Mouse (Mus musculus): Measurements from ENCODE around the gene Lmntd2.
A peak's percentile ranks its signal among the peaks of the same experiment; 100 is the strongest.
"Not testable (repeated sequence)": the region's sequence is repeated elsewhere in the genome, so short reads cannot be mapped to it uniquely, and the experiment has no call there.

Lmntd2 gene

DNA sequence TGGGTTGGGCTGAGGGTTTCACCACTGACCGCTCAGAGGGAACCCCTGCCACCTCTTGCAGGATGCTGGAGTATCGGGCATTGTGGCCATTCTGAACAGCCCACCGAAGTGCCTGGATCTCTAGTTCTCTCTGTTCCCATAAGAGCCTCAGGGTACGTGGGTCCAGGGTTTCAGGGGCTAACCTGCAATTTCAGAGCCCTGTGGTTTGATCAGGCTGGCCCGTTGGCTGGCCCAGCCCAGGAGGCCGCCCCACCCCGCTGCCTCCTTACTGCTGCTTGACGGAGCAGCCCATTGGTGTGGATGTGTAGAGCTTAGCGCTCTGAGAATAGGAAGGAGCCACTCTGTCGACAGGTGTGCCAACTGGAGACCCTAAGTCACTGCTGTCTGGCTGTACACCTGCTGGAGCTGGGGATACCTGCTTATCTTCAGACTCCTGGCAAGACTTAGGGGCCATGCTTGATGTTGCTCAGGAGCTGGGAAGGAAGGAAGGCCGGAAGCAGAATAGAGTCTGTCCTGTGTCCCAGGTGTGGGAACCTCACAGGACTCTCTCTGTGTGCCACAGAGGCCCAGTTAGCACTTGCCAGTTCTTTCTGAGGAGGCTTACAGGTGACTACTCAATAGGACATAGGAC, at the start of gene Lmntd2:
Gene Lmntd2 (minus strand): TSS at position 476 of the 631 bp plus-strand sequence.
- no peak for DNase-seq

DNA sequence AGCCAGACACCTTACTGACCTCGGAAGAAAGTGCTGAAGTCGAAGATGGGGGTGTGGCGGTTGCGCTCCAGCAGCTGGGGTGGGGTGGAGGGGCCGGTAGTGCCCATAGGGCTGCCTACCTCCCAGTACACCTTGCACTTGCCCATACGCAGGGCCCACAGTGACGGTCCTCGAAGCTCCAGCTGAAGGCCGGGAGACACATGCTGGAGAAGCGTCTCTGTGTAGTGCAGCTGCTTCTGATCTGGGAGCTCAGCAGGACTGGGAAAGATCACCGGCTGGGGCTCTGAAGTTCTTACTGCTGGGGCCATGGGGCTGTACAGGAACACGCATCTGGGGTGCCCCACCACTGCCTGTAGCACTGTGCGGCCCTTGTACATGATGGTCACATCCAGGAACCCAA, 49.8 kb upstream of the Lmntd2 start:
- DNase-seq = no peak

DNA sequence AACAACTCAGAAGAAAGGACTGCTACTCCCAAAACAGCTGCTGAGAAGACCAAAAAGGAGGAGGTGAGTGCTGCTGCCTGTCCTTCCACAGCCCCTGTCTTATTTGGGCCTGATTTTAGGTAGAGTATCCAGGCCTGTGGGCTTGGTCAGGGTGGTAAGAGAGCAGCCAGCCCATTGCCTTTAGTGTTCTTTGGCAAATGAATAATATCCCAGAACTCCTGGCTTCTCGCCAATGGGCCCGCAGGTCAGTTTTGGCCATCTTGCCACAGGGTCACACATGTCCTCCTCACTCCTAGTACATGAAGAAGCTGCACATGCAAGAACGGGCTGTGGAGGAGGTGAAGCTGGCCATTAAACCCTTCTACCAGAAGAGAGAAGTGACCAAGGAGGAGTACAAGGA, 47.6 kb upstream of the Lmntd2 start:
- no peak for DNase-seq

DNA sequence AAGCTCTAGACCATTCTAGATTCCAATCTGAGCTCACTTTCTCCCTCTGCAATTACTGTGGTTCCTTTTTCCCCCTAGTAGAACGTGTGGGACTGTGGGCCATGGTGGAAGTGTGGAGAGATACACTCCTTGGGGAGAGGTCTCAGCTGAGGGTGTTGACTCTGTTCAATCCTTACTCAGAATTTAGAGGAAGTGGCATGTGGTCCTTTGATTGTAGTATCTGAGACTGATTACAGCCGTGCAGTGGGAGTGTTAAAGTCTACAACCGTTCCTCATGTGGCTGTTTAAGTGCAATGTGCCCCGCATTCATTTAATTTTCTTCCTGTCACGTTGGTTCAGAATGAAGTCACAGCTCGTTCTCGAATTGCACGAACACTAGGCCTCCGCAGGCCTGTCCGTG, 42.3 kb upstream of the Lmntd2 start:
- no peak for DNase-seq

DNA sequence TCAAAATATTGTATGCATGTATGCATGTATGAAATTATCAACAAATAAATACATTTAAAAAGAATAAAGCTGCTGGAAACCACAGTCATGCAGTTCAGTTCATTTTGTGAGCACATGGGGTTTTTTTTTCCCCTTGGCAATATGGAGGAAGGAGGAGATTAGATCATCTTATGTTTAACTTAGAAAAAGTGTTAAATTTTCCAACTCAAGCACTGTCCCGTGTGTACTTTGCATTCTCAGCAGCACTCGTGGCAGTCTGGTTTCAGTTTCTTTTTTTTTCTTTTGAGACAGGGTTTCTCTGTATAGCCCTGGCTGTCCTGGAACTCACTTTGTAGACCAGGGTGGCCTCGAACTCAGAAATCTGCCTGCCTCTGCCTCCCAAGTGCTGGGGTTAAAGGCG, 36.6 kb upstream of the Lmntd2 start:
- DNase-seq = not testable (repeated sequence)

DNA sequence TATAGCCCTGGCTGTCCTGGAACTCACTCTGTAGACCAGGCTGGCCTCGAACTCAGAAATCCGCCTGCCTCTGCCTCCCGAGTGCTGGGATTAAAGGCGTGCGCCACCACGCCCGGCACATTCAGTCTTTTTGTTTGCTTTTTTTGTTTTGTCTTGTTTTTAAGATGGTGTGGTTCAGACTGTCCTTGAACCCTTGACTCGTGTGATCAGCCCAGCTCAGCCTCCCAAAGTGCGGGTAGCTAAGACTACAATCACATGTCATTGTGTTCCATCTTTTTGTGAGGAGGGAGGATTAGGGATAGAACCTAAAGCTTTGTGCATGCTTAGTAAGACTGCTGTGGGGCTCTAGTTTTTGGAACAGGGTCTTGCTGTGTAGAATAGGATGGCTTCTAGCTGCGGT, 17.7 kb upstream of the Lmntd2 start:
- DNase-seq = no peak

DNA sequence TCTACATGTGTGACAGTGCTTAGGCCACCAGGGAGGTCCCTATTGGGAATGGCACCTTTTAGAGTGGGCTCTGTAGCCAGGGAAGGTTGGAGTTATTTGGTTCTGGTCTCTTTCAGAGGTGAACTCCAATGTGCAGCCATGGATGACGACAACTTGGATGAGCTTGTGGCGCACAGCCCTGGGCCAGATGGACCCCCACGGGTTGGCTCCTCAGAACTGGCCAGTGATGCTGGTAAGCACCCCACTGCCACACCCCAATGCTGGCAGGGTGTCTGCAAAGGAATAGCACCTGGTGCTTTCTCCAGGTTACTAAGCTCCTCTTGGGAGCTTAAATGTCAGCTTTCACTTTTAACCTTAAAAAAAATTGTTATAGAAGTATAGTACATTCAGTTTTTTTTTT, 17.2 kb upstream of the Lmntd2 start:
- DNase-seq = no peak

DNA sequence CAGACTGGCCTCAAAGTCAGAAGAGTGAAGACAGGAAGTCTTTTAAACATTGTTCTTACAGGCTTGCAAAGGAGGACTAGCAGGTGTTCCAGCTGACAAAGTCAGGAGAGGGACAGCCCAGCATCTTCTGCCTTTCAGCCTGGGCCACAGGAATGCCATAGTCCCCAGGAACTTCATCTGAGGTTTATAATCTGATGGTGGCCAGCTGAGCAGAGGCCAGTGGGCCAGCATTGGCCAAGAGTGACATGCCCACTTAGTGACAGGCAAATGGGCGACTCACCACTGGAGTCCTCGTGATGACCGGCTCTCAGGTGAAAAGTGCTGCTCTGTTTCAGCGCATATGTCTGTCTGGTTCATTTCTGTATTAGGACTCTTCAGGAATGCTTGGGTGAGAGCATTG, 16.7 kb upstream of the Lmntd2 start:
- no peak for DNase-seq

DNA sequence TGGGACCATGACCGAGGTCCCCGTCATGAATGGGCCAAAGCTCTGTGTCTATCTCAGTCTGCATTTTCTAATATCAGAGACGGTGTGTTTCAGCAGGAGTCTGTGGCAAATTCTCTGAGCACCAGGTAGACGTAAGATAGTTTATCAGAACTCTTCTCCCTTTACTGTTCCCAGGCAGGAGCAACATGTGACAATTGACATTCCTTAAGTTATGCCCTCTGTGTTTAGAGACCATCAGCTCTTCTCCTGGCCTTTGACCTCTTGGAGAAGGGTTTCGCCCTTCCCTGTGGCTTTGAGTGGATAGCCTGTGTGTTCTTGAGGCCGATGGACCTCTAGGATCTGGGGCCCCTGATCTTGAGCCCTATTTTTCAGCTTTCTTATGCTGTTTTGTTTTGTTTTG, 15.8 kb upstream of the Lmntd2 start:
- DNase-seq = no peak

DNA sequence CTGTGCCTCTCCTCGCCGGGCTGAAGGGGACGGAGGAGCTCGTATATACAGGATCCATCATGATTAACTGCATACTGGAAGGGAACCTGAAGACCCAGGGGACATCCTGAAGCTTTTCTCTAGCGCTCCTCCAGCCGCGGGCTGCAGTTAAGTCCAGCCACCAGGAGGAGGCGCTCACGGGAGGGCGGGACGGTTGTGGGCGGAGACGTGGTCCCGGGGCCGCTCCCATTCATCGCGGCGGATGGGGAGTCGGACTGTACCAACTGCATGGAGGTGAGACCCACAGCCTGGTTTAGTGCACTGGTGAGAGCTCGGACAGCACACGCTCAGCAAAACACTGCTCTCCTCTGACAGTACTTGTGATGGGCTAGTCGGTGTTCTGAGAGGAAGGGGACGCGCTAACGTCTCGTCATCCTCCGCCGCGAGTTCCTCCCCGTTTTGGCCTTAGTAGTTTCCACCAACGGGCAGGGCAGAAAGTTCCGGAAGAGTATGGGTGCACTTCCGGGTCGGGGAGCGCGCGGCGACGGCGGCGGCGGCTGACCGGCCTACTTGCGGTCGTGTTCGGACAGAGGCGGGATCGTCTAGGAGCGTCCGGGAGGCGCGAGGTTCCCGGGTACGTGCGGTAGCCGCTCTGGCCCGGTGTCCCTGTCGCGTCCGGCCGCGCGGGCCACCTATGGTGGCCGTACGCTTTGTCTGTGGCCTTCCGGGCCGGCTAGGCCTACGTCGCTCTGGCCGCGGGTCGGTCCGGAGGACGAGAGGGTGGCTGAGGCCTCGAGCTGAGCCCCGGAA, 14.6 kb upstream of the Lmntd2 start, which contains the start of gene Phrf1:
Gene Phrf1 (plus strand): TSS at position 506 of the 789 bp plus-strand sequence.
- DNase-seq = peak; percentile 95

DNA sequence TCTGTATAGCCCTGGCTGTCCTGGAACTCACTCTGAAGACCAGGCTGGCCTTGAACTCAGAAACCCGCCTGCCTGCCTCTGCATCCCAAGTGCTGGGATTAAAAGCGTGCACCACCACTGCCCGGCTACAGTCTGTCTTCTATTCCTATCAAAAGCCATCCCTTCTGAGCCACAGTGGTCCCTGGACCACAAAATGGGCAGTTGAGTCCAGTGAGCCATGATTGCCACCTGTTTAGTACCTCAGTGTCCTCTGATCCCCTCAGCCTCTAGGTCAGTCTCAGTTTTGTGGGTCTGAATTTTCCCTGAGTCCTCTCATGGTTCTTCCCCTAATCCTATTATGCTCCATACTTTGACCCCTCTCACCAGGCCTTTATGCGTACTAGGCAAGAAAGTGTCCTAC, 13.9 kb upstream of the Lmntd2 start:
- no peak for DNase-seq

DNA sequence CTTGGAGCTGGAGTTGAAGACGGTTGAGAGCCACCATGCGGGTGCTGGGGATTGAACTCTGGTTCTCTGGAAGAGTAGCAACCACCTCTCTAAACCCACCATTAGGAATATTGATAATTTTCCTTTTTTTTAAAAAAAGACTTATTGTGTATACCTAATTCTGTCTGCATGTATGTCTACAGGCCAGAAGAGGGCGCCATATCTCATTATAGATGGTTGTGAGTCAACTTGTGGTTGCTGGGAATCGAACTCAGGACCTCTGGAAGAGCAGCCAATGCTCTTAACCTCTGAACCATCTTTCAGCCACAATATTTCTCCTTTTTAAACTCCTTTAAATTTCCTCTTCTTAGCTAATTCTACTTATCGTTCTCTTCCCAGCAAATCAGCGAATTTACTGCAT, 12.7 kb upstream of the Lmntd2 start:
- DNase-seq = peak in 1 of 2 experiments; percentile 21

DNA sequence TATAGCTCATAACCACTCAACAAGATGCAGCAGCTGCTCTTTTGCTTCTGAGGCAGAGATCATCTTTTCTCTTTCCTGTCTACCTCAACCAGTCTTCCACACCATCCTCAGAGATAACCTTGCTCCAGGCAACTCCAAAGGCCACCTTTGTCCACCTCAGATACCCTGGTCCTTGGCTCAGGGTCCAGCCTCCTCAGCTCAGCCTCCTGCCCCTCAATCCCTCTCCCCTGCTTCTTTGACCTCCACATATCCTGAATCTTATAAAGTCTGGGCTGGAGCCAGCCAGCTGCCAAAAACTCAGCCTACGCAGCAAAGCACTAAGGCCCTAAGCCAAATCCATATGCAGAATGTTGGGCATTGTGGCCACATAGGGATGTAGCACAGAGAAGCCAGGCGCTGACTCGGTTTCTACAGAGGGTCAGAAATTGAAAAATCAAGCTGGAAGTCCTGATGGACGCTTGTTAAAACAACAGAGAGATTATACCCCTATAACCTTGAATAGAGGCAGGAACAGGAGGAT, 8.9 kb upstream of the Lmntd2 start:
- DNase-seq = no peak

DNA sequence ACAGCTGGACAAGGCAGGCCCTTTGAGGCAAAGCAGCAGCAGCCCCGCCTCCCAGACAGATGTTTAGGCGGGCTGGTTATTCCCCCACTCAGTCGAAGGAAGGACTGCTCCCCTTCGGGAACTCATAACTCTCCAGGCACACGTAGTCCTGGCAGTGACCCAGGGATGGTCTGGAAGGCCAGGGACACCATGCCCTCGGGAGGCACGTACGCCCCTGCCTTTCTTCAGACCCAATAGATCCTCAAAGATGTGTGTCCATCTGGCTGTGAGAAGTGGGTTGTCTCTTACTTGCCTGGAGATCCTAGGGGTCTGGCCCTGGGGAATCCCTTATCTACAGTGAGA, 8.2 kb upstream of the Lmntd2 start:
- DNase-seq = no peak

DNA sequence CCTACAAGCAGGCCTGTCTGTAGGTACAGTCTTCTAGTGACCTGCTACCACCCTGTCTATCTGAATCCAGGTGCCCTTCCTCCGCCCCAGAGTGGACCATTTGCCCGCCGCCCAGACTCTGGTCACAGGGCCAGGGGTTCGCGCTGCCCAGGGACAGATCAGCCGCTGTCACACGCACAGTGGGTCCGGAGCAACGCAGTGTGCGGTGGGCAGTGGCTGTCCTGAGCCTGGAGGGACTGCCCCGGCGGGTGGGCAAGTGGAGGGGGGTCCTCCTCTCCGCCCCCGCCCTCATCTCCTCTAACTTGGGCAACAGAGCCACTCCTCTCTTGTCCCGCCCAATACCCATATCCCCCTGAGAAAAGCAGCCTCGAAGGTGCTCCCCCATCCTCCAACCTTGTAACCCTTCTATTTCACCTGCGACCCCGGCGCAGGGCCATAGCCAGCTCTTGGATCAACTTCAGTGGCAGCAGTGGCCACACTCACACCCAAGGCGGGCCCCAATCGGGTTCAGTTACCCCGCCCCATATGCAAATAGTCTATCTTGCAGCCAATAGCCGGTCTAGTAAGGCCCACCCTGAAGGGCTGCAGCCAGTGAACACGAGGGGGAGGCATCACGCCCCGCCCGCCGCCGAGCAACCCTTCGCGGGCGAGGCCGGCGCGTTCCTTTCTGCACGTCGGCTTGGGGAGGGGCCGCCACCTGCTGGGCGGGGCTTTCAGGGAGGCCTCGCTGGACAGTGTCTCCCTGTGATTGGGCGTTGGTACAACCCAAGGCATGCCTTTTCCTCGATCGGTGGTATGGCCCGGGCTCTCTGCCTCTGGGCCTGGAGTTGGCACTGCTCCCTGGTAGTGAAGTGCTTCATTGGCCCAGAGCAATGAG, 7.6 kb upstream of the Lmntd2 start:
- peak; percentile 90 to 92 for DNase-seq

DNA sequence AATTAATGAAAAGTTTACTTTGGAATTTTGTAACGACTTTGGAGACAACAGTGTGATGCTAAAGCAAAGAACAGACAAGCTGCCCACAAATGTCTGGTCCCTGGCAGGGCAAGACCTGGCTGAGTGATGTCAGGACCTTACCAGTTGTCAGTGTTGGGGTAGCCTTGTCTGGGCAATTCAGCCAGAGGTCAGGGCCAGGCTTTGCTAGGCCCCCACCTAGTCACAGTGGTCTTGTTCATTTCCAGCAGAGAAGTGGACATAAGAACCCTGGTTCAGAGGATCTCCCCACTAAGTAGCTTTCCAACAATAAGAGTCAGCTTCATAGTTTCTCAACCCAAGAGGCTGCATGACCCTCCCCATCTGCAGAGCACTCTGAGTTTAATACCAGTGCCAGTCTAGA, 6.5 kb upstream of the Lmntd2 start:
- no peak for DNase-seq

DNA sequence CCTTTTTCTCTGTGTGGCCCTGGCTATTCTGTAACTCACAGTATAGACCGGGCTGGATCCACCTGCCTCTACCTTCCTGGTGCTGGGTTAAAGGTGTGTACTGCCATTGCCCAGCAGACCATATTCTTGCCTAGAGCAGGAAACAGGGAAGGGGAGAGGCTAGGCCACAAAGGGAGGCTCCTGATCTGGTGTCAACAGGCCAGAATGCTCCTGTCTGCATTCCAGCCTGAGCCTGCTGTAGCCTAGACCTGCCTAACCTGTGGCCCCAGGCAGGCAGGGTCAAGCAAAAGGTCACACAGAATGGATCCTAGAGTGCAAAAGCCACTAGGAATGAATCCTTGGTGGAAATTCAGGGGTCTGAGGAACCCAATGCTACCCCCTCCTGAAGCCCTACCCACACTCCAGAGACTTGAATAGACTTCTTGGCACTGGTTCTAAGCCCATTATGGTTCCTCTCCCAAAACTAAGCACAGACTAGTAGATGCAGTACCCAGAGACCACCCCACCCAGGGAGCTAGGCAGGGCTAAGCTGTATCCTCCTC, 5.7 kb upstream of the Lmntd2 start:
- DNase-seq = no peak

DNA sequence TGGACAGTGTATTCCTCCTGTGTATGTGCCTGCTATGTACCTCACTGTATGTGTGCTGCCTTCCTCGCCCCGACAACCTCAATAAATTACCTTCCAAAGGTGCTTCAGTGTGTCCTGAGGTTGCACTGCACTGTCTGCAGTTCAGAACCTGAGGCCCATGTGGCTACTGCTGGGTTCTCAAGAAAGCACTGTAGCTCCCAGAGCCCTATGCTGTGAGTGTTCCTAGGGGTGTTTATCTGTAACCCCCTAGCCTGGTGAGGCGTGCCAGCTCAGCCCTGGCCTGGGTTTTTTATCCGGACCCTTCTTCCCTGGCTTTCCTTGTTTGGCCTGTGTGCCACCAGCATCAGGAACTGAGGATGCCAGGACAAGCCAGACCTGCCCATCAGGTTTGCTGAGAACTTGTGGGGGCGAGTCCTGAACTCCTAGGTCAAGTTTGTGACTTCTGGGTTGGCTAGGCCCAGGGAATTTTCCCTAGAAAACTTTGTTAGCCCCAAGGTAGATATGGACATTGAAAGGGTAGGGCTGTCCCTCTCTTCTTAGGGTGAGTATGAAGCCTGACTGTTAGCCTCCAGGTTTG, 4.8 kb upstream of the Lmntd2 start:
- no peak for DNase-seq

DNA sequence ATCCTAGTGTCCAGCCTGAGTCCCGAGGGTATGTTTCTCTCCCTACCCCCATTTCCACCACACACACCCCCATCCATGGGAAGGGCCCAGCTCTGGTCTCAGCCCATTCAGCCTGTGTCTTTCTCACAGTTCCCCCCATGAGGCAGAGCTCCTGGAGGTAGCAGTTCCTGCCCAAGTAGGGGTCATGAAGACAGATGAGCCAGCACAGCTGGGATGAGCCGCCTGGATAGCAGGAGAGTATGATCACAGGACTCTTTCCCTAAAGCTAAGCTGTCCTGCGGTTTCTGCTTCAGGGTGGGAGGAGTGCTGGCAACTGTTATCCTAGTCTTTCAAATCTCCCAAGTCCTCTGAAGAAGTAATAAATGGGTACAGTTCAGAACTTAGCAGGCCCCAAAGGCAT, 4.3 kb upstream of the Lmntd2 start:
- DNase-seq = no peak

DNA sequence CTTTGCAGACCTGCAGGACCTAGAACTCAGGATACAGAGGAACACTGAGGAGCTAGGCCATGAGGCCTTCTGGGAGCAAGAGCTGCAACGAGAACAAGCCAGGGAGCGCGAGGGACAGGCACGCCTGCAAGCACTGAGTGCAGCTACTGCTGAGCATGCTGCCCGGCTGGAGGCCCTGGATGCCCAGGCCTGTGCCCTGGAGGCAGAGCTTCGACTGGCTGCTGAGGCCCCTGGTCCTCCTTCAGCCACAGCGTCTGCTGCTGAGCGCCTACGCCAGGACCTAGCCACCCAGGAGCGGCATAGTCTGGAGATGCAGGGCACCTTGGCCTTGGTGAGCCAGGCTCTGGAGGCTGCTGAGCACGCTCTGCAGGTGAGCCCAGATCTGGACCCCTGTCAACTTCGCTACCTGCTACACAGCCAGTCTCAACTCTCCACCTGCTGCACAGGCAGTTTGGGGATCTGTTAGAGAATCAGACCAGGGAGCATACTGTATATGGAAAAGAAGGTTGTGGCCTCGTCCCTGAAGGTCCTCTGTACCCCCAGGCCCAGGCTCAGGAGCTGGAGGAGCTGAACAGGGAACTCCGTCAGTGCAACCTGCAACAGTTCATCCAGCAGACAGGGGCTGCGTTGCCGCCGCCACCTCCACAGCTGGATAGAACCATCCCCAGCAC, 3.6 kb upstream of the Lmntd2 start:
- no peak for DNase-seq

DNA sequence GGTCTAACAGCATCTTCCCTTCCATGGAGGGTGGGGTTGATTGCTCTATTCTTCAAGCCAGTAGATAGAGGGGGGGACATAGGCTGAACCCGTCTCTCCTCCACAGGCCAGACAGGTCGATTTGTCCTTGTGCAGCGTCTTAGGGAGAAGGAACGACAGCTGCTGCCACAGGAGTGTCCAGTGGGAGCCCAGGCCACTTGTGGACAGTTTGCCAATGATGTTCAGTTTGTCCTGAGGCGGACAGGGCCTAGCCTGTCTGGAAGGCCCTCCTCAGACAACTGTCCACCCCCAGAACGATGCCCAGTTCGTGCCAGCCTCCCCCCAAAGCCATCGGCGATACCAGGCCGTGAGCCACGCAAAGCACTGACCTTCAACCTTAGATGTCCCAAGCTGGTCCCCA, 3.0 kb upstream of the Lmntd2 start:
- no peak for DNase-seq

Data from B cell, adult 2 months (primary cell).